Mouse (Mus musculus): ENCODE measurements at regions not wholly inside any gene's neighbourhood (a gene's known extent, or its start where the extent isn't known, plus 50 kb on each side); places are given as distances from the start of the nearest gene placed in this dataset.

GRCm38 (mm10) chr5:90030737-90031136 is 147.6 kb upstream of the Adamts3 start:
- DNase-seq (ENCODE audit: low read depth, low spot score): no peak

- no peak for DNase-seq (ENCODE audit: low read depth, low spot score)
These were observed 146.6 kb upstream of the Adamts3 start for GRCm38 (mm10) chr5:90029751-90030150.

GRCm38 (mm10) chr5:90026835-90027753 is 144.0 kb upstream of the Adamts3 start:
- peak; percentile 50 for DNase-seq (ENCODE audit: low read depth, low spot score)

- peak; percentile 40 for DNase-seq (ENCODE audit: low read depth, low spot score)
These were observed 138.3 kb upstream of the Adamts3 start for GRCm38 (mm10) chr5:90021447-90021846.

- DNase-seq (ENCODE audit: low read depth, low spot score): no peak
These were observed 117.6 kb upstream of the Adamts3 start for GRCm38 (mm10) chr5:90000758-90001157.

- DNase-seq (ENCODE audit: low read depth, low spot score): no peak
These were observed 108.4 kb upstream of the Adamts3 start for GRCm38 (mm10) chr5:89991568-89991967.

- no peak for DNase-seq (ENCODE audit: low read depth, low spot score)
These were observed 98.5 kb upstream of the Adamts3 start for GRCm38 (mm10) chr5:89981627-89982026.

- no peak for DNase-seq (ENCODE audit: low read depth, low spot score)
These were observed 97.1 kb upstream of the Adamts3 start for GRCm38 (mm10) chr5:89980204-89980603.

GRCm38 (mm10) chr5:89952611-89953010 is 69.5 kb upstream of the Adamts3 start:
- DNase-seq (ENCODE audit: low read depth, low spot score): no peak

GRCm38 (mm10) chr5:89945660-89945925 is 62.5 kb upstream of the Adamts3 start:
- DNase-seq (ENCODE audit: low read depth, low spot score): no peak

- DNase-seq (ENCODE audit: low read depth, low spot score): no peak
These were observed 61.9 kb upstream of the Adamts3 start for GRCm38 (mm10) chr5:89944855-89945659.

- DNase-seq (ENCODE audit: low read depth, low spot score): no peak
These were observed 60.4 kb upstream of the Adamts3 start for GRCm38 (mm10) chr5:89943276-89944127.

GRCm38 (mm10) chr5:89942244-89942643 is 59.1 kb upstream of the Adamts3 start:
- DNase-seq (ENCODE audit: low read depth, low spot score): peak; percentile 55

GRCm38 (mm10) chr5:89932999-89933398 is 49.9 kb upstream of the Adamts3 start:
- no peak for DNase-seq (ENCODE audit: low read depth, low spot score)
